Mouse (Mus musculus): ENCODE data around the gene Amot. TPM values are rescaled to one million over a fixed set of nuclear protein-coding genes. Genes with fewer than 3 reads are reported as not detected.

The Amot gene
- polyA plus RNA-seq, 1 experiment: 11.0 TPM

- TF ChIP-seq CTCF (IDR thresholded peaks at IDR 0.05; ENCODE audit: insufficient read depth, low read length) (no peak), POLR2A (IDR thresholded peaks at IDR 0.05; ENCODE audit: borderline replicate concordance, extremely low read depth, low read depth, low read length) (no peak)
- DNase-seq: no peak
- 80% methylated on average over 4 of the region's 4 CpGs for WGBS
- Histone ChIP-seq H3K4me1 (ENCODE audit: control insufficient read depth, insufficient read depth, low read length) (no peaks in the 10 kb centered on the region), H3K4me3 (replicated peaks; ENCODE audit: extremely low read depth, low read depth, low read length) (no peak overlapping the region)
Observed at GRCm38 (mm10) chrX:145454828-145455227, 50.2 kb downstream of the Amot start.

- no peak for DNase-seq
- no peak for TF ChIP-seq CTCF (IDR thresholded peaks at IDR 0.05; ENCODE audit: insufficient read depth, low read length)
- no peak for TF ChIP-seq POLR2A (IDR thresholded peaks at IDR 0.05; ENCODE audit: borderline replicate concordance, extremely low read depth, low read depth, low read length)
- whole genome bisulfite sequencing: 88% methylated on average over 2 of the region's 2 CpGs
- H3K4me1 ChIP-seq (ENCODE audit: control insufficient read depth, insufficient read depth, low read length): no peaks in the 10 kb centered on the region
- H3K4me3 ChIP-seq (replicated peaks; ENCODE audit: extremely low read depth, low read depth, low read length): no peak overlapping the region
Observed at GRCm38 (mm10) chrX:145441526-145441925, 63.5 kb downstream of the Amot start.

- DNase-seq: no peak
- TF ChIP-seq POLR2A (IDR thresholded peaks at IDR 0.05; ENCODE audit: borderline replicate concordance, extremely low read depth, low read depth, low read length) (no peak), CTCF (IDR thresholded peaks at IDR 0.05; ENCODE audit: insufficient read depth, low read length) (no peak)
- H3K4me1 ChIP-seq (ENCODE audit: control insufficient read depth, insufficient read depth, low read length): no peaks in the 10 kb centered on the region
- 60% methylated on average over 4 of the region's 4 CpGs for WGBS
- H3K4me3 ChIP-seq (replicated peaks; ENCODE audit: extremely low read depth, low read depth, low read length): no peak overlapping the region
Observed at GRCm38 (mm10) chrX:145433652-145434051, 71.3 kb downstream of the Amot start.

- no peak overlapping the region for H3K4me3 ChIP-seq (replicated peaks; ENCODE audit: extremely low read depth, low read depth, low read length)
- H3K4me1 ChIP-seq (ENCODE audit: control insufficient read depth, insufficient read depth, low read length): no peaks in the 10 kb centered on the region
- 69% methylated on average over 5 of the region's 5 CpGs for WGBS
- DNase-seq: no peak
- no peak for TF ChIP-seq CTCF (IDR thresholded peaks at IDR 0.05; ENCODE audit: insufficient read depth, low read length)
- TF ChIP-seq POLR2A (IDR thresholded peaks at IDR 0.05; ENCODE audit: borderline replicate concordance, extremely low read depth, low read depth, low read length): no peak
Observed at GRCm38 (mm10) chrX:145430836-145431570, 74.0 kb downstream of the Amot start.

DNA sequence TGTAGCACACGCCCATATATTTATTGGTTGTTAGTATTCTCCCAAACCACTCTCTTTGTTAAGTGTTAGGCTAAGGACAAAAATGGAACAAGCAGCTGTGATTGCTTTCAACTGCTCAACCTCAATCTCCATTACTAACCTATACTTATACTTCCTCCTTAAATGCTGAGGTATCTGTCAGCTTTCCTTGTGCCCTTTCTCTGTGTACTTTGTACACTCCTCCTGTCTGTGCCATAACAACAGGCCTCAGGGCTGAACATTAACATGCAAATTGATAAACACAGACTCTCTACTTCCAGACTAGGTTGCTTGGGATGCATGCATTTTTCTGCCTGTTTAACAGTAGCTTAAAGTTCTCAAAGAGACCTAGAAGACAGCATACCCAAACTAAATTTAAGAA lies 76.2 kb downstream of the Amot start:
- Histone ChIP-seq H3K4me3 (replicated peaks; ENCODE audit: extremely low read depth, low read depth, low read length) (no peak overlapping the region), H3K4me1 (ENCODE audit: control insufficient read depth, insufficient read depth, low read length) (no peaks in the 10 kb centered on the region)
- 76% methylated on average over 1 of the region's 1 CpGs for WGBS
- TF ChIP-seq CTCF (IDR thresholded peaks at IDR 0.05; ENCODE audit: insufficient read depth, low read length) (no peak), POLR2A (IDR thresholded peaks at IDR 0.05; ENCODE audit: borderline replicate concordance, extremely low read depth, low read depth, low read length) (no peak)
- DNase-seq: no peak

GRCm38 (mm10) chrX:145424026-145424425 lies 81.0 kb downstream of the Amot start:
- Histone ChIP-seq H3K4me1 (ENCODE audit: control insufficient read depth, insufficient read depth, low read length) (no peaks in the 10 kb centered on the region), H3K4me3 (replicated peaks; ENCODE audit: extremely low read depth, low read depth, low read length) (no peak overlapping the region)
- 38% methylated on average over 2 of the region's 2 CpGs for WGBS
- no peak for DNase-seq
- TF ChIP-seq CTCF (IDR thresholded peaks at IDR 0.05; ENCODE audit: insufficient read depth, low read length) (no peak), POLR2A (IDR thresholded peaks at IDR 0.05; ENCODE audit: borderline replicate concordance, extremely low read depth, low read depth, low read length) (no peak)

DNA sequence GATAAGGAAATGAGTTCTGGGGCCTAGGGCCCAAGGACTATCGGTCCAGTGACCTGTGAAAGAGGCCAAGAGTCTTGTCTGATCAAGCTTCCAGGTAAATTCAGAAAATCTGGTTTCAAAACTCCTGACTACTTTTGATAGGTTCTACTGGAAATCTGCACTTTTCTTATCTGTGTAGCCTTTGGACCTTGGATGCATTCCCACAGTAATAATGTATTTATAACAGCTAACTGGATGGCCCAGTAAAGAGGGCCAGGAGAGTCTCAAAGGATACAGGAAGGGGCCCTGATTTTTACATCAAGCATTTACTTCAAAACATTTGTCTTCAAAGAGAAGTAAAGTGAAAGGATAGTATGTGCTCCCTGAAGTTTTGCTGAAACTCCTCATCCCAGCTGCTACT lies 90.7 kb downstream of the Amot start:
- WGBS: 57% methylated on average over 1 of the region's 1 CpGs
- no peaks in the 10 kb centered on the region; the same call in 1 of the 2 replicates for H3K4me1 ChIP-seq (ENCODE audit: control insufficient read depth, insufficient read depth, low read length)
- H3K4me3 ChIP-seq (replicated peaks; ENCODE audit: extremely low read depth, low read depth, low read length): no peak overlapping the region
- TF ChIP-seq CTCF (IDR thresholded peaks at IDR 0.05; ENCODE audit: insufficient read depth, low read length) (no peak), POLR2A (IDR thresholded peaks at IDR 0.05; ENCODE audit: borderline replicate concordance, extremely low read depth, low read depth, low read length) (no peak)
- no peak for DNase-seq

DNA sequence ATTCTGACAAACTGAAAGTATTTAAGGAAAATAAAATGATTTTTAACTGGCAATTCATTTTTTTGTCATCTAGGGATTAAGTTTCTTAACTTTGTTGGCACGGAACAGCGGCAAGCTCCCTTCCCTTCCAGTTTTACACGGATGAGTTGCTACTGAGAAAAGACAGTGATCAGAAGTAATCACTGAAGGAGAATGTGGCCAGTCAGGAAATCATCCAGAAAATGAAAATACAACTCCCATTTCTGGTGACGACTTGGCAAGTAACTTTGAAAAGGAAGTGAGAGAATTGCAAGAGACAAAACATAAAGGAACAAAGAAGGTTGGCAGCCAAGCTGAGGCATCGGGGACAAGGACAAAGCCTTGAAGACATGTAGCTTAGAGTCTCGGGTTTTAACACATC lies 93.6 kb downstream of the Amot start:
- TF ChIP-seq CTCF (IDR thresholded peaks at IDR 0.05; ENCODE audit: insufficient read depth, low read length): no peak
- no peak for TF ChIP-seq POLR2A (IDR thresholded peaks at IDR 0.05; ENCODE audit: borderline replicate concordance, extremely low read depth, low read depth, low read length)
- Histone ChIP-seq H3K4me1 (ENCODE audit: control insufficient read depth, insufficient read depth, low read length) (no peaks in the 10 kb centered on the region), H3K4me3 (replicated peaks; ENCODE audit: extremely low read depth, low read depth, low read length) (no peak overlapping the region)
- 52% methylated on average over 6 of the region's 6 CpGs for WGBS
- DNase-seq: no peak

- no peaks in the 10 kb centered on the region for H3K4me1 ChIP-seq (ENCODE audit: control insufficient read depth, insufficient read depth, low read length)
- H3K4me3 ChIP-seq (replicated peaks; ENCODE audit: extremely low read depth, low read depth, low read length): no peak overlapping the region
- DNase-seq: no peak
- 38% methylated on average over 4 of the region's 4 CpGs for WGBS
- TF ChIP-seq POLR2A (IDR thresholded peaks at IDR 0.05; ENCODE audit: borderline replicate concordance, extremely low read depth, low read depth, low read length) (no peak), CTCF (IDR thresholded peaks at IDR 0.05; ENCODE audit: insufficient read depth, low read length) (no peak)
Observed at GRCm38 (mm10) chrX:145406052-145406451, 98.9 kb downstream of the Amot start.

DNA sequence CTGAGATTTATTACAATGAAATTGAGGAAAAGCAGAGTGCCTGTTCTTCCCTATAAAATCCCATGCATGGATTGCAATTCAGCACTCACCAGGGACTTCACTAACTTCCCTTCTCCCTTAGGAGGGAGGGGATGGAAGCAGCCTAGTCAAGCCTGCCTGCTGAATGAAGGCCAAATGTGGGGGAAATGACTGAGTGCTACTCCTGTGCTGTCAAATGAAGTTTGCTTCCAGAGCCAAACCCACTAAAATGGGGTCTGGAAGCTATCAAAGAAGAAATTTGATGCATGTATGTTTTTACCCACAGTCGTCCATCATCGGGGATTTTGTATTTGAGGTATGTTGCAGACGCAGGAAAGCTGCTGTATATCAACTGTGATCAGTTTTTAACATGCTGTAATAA lies 103.1 kb downstream of the Amot start:
- TF ChIP-seq POLR2A (IDR thresholded peaks at IDR 0.05; ENCODE audit: borderline replicate concordance, extremely low read depth, low read depth, low read length): no peak
- TF ChIP-seq CTCF (IDR thresholded peaks at IDR 0.05; ENCODE audit: insufficient read depth, low read length): no peak
- Histone ChIP-seq H3K4me1 (ENCODE audit: control insufficient read depth, insufficient read depth, low read length) (no peaks in the 10 kb centered on the region), H3K4me3 (replicated peaks; ENCODE audit: extremely low read depth, low read depth, low read length) (no peak overlapping the region)
- no peak for DNase-seq
- whole genome bisulfite sequencing: 67% methylated on average over 3 of the region's 3 CpGs

Measured in lung, adult 2 months (tissue).